Mouse (Mus musculus): Measurements from ENCODE around the gene Elavl4. TPM values are rescaled to one million over a fixed set of nuclear protein-coding genes. Genes with fewer than 3 reads are reported as not detected.

Gene Elavl4
- 391 and 442 TPM in 2 replicates for polyA plus RNA-seq (2014; fragmentation: Nextera tagmentation; extraction: Ambion mirVana)

DNA sequence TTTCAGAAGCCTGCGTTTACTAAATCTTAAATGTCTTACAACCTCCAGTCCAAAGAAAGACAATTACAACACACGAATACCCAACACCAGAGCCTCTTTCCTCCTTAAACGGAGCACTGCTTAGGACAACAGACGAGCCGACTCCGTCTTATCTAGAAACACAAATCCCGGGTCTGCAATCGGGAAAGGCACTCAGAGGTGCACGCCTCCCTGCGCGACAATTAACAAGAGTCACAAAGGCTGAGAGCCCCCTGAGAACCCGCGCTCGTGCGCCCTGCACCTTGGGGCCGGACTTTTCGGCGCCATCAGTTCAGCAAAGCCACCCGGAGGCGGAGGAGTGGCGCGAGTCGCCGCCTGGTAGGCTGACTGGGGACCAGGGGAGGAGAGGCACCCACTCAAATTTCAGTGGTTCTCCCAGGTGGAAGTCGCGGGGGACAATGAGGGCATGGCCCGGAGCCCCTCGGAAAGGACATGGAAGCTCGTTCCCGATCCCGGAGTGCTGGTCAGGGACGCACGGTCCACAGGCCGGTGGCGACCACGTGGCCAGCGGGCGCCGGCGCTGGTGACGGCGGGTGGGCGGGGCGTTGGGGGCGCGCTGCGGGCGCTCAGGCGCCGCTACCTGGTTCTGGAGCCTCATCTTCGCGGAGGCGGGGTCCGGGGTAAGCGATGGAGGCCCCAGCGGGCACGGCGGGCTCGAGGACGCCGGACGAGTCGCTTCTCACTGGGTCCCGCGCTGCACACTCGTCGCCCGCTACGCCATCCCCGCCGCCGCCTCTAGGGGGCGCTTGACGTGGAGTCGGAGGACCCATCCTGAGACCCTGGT, at the start of gene Elavl4:
TSS of gene Elavl4 (minus strand) at position 732 of the 823 bp plus-strand sequence.
- peak within 1 kb of the TSS; percentile 81 for H3K4me3 ChIP-seq (ENCODE audit: low read depth, low read length)
- peak; percentile 96 for ATAC-seq (ENCODE audit: low read depth)
- peak within 1 kb of the TSS; percentile 75 for H3K4me2 ChIP-seq (ENCODE audit: low read depth, low read length)
- peak within 1 kb of the TSS; percentile 87 for H3K9ac ChIP-seq (replicated peaks; ENCODE audit: low read depth, low read length)
- peak within 1 kb of the TSS; percentile 88 for H3K27ac ChIP-seq (ENCODE audit: low read depth, low read length)
- WGBS = under 1% methylated on average over 74 of the region's 75 CpGs
- H3K27me3 ChIP-seq (ENCODE audit: control insufficient read depth, insufficient read depth, low read length) = no peaks in the 10 kb centered on the region; the same call in 1 of the 2 replicates
- H3K36me3 ChIP-seq (ENCODE audit: control insufficient read depth, insufficient read depth, low read length) = no peaks in the 10 kb centered on the region
- H3K4me1 ChIP-seq (ENCODE audit: control insufficient read depth, insufficient read depth, low read length) = no peaks in the 10 kb centered on the region
- no peaks in the 10 kb centered on the region for H3K9me3 ChIP-seq (ENCODE audit: control insufficient read depth, low read length)

DNA sequence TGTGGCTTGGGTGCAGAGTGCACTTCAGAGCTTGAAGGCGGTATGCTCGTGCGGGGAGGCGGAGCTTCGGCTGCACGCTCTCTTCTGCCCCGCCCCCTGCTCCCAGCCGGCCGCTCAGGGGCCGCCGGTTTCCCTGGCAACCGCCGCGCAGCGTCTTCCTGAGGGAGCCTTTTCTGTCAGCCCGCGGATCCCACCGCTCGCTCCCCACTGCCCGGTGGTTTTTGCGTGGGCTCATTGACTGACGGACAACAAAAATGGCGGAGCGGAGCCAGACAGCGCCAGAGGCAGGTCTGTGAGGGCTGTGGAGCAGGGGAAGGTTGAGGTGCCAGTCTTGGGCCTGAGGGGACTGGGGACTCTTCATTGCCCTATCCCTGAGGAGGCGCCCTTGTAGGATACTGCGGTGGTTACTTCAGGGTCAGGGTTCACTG, 45.9 kb upstream of the Elavl4 start, which contains the start of gene Agbl4:
TSS of gene Agbl4 (plus strand) at position 44 of the 428 bp plus-strand sequence.
- Histone ChIP-seq H3K4me3 (ENCODE audit: low read depth, low read length) (peak within 1 kb of the TSS; percentile 56), H3K27ac (ENCODE audit: low read depth, low read length) (peak within 1 kb of the TSS; percentile 18; the same call in 1 of the 2 replicates), H3K36me3 (ENCODE audit: control insufficient read depth, insufficient read depth, low read length) (no peaks in the 10 kb centered on the region), H3K9ac (replicated peaks; ENCODE audit: low read depth, low read length) (peak within 1 kb of the TSS; percentile 56), H3K4me2 (ENCODE audit: low read depth, low read length) (peak within 1 kb of the TSS; percentile 63), H3K27me3 (ENCODE audit: control insufficient read depth, insufficient read depth, low read length) (no peaks in the 10 kb centered on the region), H3K9me3 (ENCODE audit: control insufficient read depth, low read length) (no peaks in the 10 kb centered on the region), H3K4me1 (ENCODE audit: control insufficient read depth, insufficient read depth, low read length) (no peaks in the 10 kb centered on the region)
- peak; percentile 99 for ATAC-seq (ENCODE audit: low read depth)
- 0% methylated on average over 27 of the region's 27 CpGs for WGBS

DNA sequence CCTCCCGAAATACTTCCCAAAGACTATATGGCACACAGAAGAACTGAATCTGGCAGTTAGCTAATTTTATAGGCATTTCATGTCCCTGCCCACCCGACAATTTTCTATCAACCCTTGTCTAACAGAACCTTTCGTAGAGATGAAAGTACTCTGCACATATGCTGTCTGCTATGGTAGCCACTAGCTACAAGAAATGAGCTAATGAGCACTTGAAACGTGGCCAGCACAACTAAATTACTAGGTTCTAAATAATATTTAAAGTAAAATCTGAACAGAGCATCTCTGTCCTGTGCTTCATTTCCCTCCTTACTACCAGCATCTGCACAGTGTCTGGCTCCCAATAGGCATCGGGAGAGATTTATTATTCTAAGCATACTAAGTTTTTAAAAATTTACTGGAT, 44.5 kb upstream of the Elavl4 start:
- ATAC-seq (ENCODE audit: low read depth) = no peak
- WGBS = 79% methylated on average over 5 of the region's 5 CpGs

DNA sequence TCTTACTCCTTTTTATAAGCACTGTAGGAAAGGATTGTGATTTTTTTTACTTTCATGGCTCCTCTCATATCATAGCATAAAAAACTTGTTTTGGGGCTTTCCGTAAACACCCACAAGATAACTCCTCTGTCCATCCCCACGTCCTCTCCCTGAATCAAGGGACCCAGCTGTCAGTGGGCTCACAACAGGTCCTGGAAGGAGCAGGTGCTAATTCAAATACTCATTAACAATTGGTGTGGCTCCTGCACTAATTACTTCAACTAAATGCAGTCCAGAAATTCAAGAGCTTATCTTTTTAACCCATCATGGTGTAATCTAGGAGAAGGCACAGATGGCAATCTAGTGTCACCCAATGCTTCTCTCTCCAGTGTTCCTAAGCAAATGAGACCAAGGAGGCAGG, 8.9 kb upstream of the Elavl4 start:
- 58% methylated on average over 2 of the region's 2 CpGs for WGBS
- no peaks in the 10 kb centered on the region for H3K36me3 ChIP-seq (ENCODE audit: control insufficient read depth, insufficient read depth, low read length)
- no peak overlapping the region for H3K27ac ChIP-seq (ENCODE audit: low read depth, low read length)
- no peaks in the 10 kb centered on the region for H3K4me1 ChIP-seq (ENCODE audit: control insufficient read depth, insufficient read depth, low read length)
- no peak for ATAC-seq (ENCODE audit: low read depth)
- no peak overlapping the region for H3K9ac ChIP-seq (replicated peaks; ENCODE audit: low read depth, low read length)
- no peak overlapping the region for H3K4me3 ChIP-seq (ENCODE audit: low read depth, low read length)
- no peaks in the 10 kb centered on the region for H3K27me3 ChIP-seq (ENCODE audit: control insufficient read depth, insufficient read depth, low read length)
- no peaks in the 10 kb centered on the region for H3K9me3 ChIP-seq (ENCODE audit: control insufficient read depth, low read length)
- H3K4me2 ChIP-seq (ENCODE audit: low read depth, low read length) = no peak overlapping the region

More for the DNA sequence above, 44.5 kb upstream of the Elavl4 start:
- H3K4me1 ChIP-seq (ENCODE audit: control insufficient read depth, insufficient read depth, low read length) = no peaks in the 10 kb centered on the region
- H3K9ac ChIP-seq (replicated peaks; ENCODE audit: low read depth, low read length) = no peak overlapping the region
- no peak overlapping the region for H3K4me3 ChIP-seq (ENCODE audit: low read depth, low read length)
- H3K27ac ChIP-seq (ENCODE audit: low read depth, low read length) = no peak overlapping the region
- H3K4me2 ChIP-seq (ENCODE audit: low read depth, low read length) = no peak overlapping the region
- no peaks in the 10 kb centered on the region for H3K9me3 ChIP-seq (ENCODE audit: control insufficient read depth, low read length)
- no peaks in the 10 kb centered on the region for H3K27me3 ChIP-seq (ENCODE audit: control insufficient read depth, insufficient read depth, low read length)
- no peaks in the 10 kb centered on the region for H3K36me3 ChIP-seq (ENCODE audit: control insufficient read depth, insufficient read depth, low read length)

DNA sequence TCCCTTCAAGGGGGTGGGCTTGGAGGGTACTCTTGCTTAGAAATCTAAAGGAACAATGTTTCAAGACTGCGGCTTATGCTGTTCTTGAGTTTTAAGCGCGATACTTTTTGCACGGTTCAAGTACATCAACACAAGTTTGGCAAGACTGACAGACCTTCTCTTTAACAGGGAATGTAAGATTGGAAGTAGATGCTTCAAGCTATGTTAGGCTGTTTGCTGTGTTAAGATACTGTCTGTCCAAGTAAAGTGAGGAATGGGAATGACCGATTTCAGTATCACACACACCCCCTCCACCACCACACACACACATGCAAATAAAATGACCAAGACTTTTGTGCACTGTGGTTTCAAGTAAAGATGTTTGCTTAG, 276 bp upstream of the Elavl4 start:
- Histone ChIP-seq H3K27ac (ENCODE audit: low read depth, low read length) (peak overlapping the region; percentile 88; the same call in 1 of the 2 replicates), H3K27me3 (ENCODE audit: control insufficient read depth, insufficient read depth, low read length) (no peaks in the 10 kb centered on the region; the same call in 1 of the 2 replicates), H3K4me1 (ENCODE audit: control insufficient read depth, insufficient read depth, low read length) (no peaks in the 10 kb centered on the region), H3K9ac (replicated peaks; ENCODE audit: low read depth, low read length) (peak overlapping the region; percentile 87), H3K4me3 (ENCODE audit: low read depth, low read length) (peak overlapping the region; percentile 81), H3K36me3 (ENCODE audit: control insufficient read depth, insufficient read depth, low read length) (no peaks in the 10 kb centered on the region), H3K4me2 (ENCODE audit: low read depth, low read length) (peak overlapping the region; percentile 75), H3K9me3 (ENCODE audit: control insufficient read depth, low read length) (no peaks in the 10 kb centered on the region)
- WGBS = 8% methylated on average over 5 of the region's 5 CpGs
- no peak; the same call in 1 of the 2 replicates for ATAC-seq (ENCODE audit: low read depth)

DNA sequence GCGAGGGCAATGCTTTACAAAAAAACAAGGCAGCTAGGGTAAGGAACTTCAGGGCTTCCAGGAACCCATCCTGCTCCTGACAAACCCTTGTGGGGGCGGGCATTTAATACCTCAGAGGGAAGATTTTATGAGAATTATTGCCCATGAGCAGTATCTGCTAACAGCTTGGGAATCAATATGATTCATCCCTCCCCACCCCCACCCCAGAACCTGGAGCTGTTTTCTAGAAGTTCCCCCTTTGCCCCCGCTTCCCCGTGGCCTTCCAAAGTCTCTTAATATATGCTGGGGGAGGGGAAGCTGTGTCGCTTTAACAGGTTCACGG, 892 bp downstream of the Elavl4 start:
- WGBS = 7% methylated on average over 6 of the region's 6 CpGs
- H3K27me3 ChIP-seq (ENCODE audit: control insufficient read depth, insufficient read depth, low read length) = no peaks in the 10 kb centered on the region; the same call in 1 of the 2 replicates
- H3K9ac ChIP-seq (replicated peaks; ENCODE audit: low read depth, low read length) = peak overlapping the region; percentile 87
- H3K36me3 ChIP-seq (ENCODE audit: control insufficient read depth, insufficient read depth, low read length) = no peaks in the 10 kb centered on the region
- peak overlapping the region; percentile 81 for H3K4me3 ChIP-seq (ENCODE audit: low read depth, low read length)
- H3K9me3 ChIP-seq (ENCODE audit: control insufficient read depth, low read length) = no peaks in the 10 kb centered on the region
- H3K4me2 ChIP-seq (ENCODE audit: low read depth, low read length) = peak overlapping the region; percentile 75
- peak overlapping the region; percentile 88 for H3K27ac ChIP-seq (ENCODE audit: low read depth, low read length)
- H3K4me1 ChIP-seq (ENCODE audit: control insufficient read depth, insufficient read depth, low read length) = no peaks in the 10 kb centered on the region
- peak; percentile 20 for ATAC-seq (ENCODE audit: low read depth)

DNA sequence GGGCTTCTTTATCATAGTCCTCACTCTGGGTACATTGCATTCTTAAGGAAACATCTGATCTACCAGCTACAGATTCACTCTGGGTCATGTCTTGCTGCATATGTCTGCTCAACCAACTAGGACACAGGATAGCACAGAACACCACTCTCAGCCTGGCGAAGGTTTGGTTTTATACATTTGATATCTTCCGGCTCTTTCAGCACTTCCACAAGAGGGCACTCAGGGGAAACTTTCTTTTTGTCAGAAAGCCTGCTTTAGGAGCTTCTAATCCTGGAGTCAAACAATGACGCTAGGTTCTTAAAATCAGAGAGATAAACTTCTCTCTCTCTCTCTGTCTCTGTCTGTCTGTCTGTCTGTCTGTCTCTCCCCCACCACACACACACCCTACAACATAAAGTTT, 27.8 kb downstream of the Elavl4 start:
- WGBS = 68% methylated on average over 3 of the region's 3 CpGs
- H3K4me3 ChIP-seq (ENCODE audit: low read depth, low read length) = no peak overlapping the region
- H3K4me2 ChIP-seq (ENCODE audit: low read depth, low read length) = no peak overlapping the region
- H3K27me3 ChIP-seq (ENCODE audit: control insufficient read depth, insufficient read depth, low read length) = no peaks in the 10 kb centered on the region
- no peaks in the 10 kb centered on the region for H3K9me3 ChIP-seq (ENCODE audit: control insufficient read depth, low read length)
- ATAC-seq (ENCODE audit: low read depth) = no peak
- H3K27ac ChIP-seq (ENCODE audit: low read depth, low read length) = no peak overlapping the region
- H3K36me3 ChIP-seq (ENCODE audit: control insufficient read depth, insufficient read depth, low read length) = no peaks in the 10 kb centered on the region
- H3K9ac ChIP-seq (replicated peaks; ENCODE audit: low read depth, low read length) = no peak overlapping the region
- H3K4me1 ChIP-seq (ENCODE audit: control insufficient read depth, insufficient read depth, low read length) = no peaks in the 10 kb centered on the region

DNA sequence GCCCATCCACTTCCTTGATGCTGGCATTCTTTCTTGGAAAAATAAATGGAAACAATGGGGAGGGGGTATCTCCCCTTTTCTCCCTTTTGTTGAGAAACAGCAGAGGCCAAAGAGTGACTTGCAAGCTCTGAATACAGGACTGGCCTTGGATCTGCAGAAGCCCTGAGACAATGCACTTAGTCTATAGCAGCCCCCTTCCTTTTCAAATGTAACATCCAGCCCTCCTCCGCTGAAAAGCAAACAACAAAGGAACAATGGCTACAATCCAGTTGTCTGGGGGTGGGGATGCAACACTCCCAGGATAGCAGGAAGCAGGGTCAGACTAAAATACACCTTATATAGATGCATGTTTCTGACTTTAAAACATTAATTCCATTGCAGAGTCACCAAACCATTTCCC, 39.6 kb downstream of the Elavl4 start:
- no peak overlapping the region for H3K27ac ChIP-seq (ENCODE audit: low read depth, low read length)
- H3K9me3 ChIP-seq (ENCODE audit: control insufficient read depth, low read length) = no peaks in the 10 kb centered on the region
- H3K27me3 ChIP-seq (ENCODE audit: control insufficient read depth, insufficient read depth, low read length) = no peaks in the 10 kb centered on the region
- no peak overlapping the region for H3K4me3 ChIP-seq (ENCODE audit: low read depth, low read length)
- no peak for ATAC-seq (ENCODE audit: low read depth)
- H3K36me3 ChIP-seq (ENCODE audit: control insufficient read depth, insufficient read depth, low read length) = no peaks in the 10 kb centered on the region
- no peak overlapping the region for H3K9ac ChIP-seq (replicated peaks; ENCODE audit: low read depth, low read length)
- 4% methylated on average over 1 of the region's 1 CpGs for WGBS
- H3K4me1 ChIP-seq (ENCODE audit: control insufficient read depth, insufficient read depth, low read length) = no peaks in the 10 kb centered on the region
- H3K4me2 ChIP-seq (ENCODE audit: low read depth, low read length) = no peak overlapping the region

DNA sequence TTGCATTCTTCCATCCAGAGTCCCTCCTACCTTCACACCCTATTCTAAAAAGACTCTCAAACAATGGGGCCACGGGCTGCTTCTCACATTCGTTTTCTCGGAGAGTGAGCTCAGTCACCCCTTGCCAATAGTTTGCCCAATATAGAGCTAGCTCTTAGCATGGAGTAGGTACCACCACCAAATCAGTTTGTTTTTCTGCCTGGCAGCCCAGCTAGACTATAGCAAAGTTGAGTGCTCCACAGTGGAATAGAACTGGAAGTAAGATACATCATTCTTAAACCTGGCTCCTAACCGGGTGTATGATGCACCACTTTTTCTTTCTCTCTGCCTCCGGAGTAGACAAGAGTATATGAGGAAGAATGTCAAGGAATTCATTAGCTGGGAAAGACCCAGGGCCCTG, 44.7 kb downstream of the Elavl4 start:
- Histone ChIP-seq H3K4me3 (ENCODE audit: low read depth, low read length) (no peak overlapping the region), H3K4me1 (ENCODE audit: control insufficient read depth, insufficient read depth, low read length) (no peaks in the 10 kb centered on the region), H3K4me2 (ENCODE audit: low read depth, low read length) (no peak overlapping the region), H3K36me3 (ENCODE audit: control insufficient read depth, insufficient read depth, low read length) (no peaks in the 10 kb centered on the region), H3K9ac (replicated peaks; ENCODE audit: low read depth, low read length) (no peak overlapping the region), H3K27me3 (ENCODE audit: control insufficient read depth, insufficient read depth, low read length) (no peaks in the 10 kb centered on the region), H3K27ac (ENCODE audit: low read depth, low read length) (no peak overlapping the region), H3K9me3 (ENCODE audit: control insufficient read depth, low read length) (no peaks in the 10 kb centered on the region)
- ATAC-seq (ENCODE audit: low read depth) = no peak
- WGBS = 64% methylated on average over 5 of the region's 5 CpGs

Measured in neural tube, embryonic 14.5 days (tissue).